Mouse (Mus musculus): ENCODE results near the gene 1700021F05Rik. TPM values are rescaled to one million over a fixed set of nuclear protein-coding genes. Genes with fewer than 3 reads are reported as not detected.

The 1700021F05Rik gene
- total RNA-seq, 1 experiment from 2014 or later: 45.8 TPM

GRCm38 (mm10) chr10:43475376-43475775, 65.4 kb downstream of the 1700021F05Rik start:
- no peak for ATAC-seq (replicated peaks in 1 of 2; ENCODE audit: insufficient read depth in 1 of 2, low FRiP score in 2 of 2, low TSS enrichment in 1 of 2, low read depth in 1 of 2, poor library complexity in 2 of 2, severe bottlenecking in 2 of 2)

Other genes starting within 250 kb of the 1700021F05Rik start
- gene Bend3, start 62.2 kb downstream of the 1700021F05Rik start, total RNA-seq (2017): 5.3 and 6.8 TPM in 2 replicates
- gene Gm9803, start 16.9 kb downstream of the 1700021F05Rik start, total RNA-seq (2017): 2.0 and 5.2 TPM in 2 replicates
- 515 and 534 TPM in 2 replicates for gene Cd24a, start 37.3 kb upstream of the 1700021F05Rik start, total RNA-seq (2017)

All from hematopoietic stem cell, adult 5-6 weeks (primary cell).